Mouse (Mus musculus): Measurements from ENCODE around the gene Otogl.

The Otogl gene

GRCm38 (mm10) chr10:107905274-107906034 is 6.5 kb downstream of the Otogl start:
- no peak for DNase-seq

GRCm38 (mm10) chr10:107901958-107902357 is 10.0 kb downstream of the Otogl start:
- no peak for DNase-seq

- DNase-seq = no peak
Observed at GRCm38 (mm10) chr10:107901204-107901879, 10.6 kb downstream of the Otogl start.

GRCm38 (mm10) chr10:107899946-107900345 is 12.0 kb downstream of the Otogl start:
- DNase-seq = no peak

- DNase-seq = no peak
Observed at GRCm38 (mm10) chr10:107896158-107896557, 15.8 kb downstream of the Otogl start.

GRCm38 (mm10) chr10:107894663-107895581 is 17.0 kb downstream of the Otogl start:
- no peak for DNase-seq

- no peak for DNase-seq
Observed at GRCm38 (mm10) chr10:107890400-107890799, 21.5 kb downstream of the Otogl start.

GRCm38 (mm10) chr10:107872542-107872941 is 39.4 kb downstream of the Otogl start:
- DNase-seq = no peak

- no peak for DNase-seq
Observed at GRCm38 (mm10) chr10:107872109-107872508, 39.8 kb downstream of the Otogl start.

- no peak for DNase-seq
Observed at GRCm38 (mm10) chr10:107870540-107870939, 41.4 kb downstream of the Otogl start.

GRCm38 (mm10) chr10:107868904-107869303 is 43.0 kb downstream of the Otogl start:
- DNase-seq = no peak

- DNase-seq = no peak
Observed at GRCm38 (mm10) chr10:107867414-107867813, 44.5 kb downstream of the Otogl start.

GRCm38 (mm10) chr10:107860235-107860917 is 51.6 kb downstream of the Otogl start:
- no peak for DNase-seq

GRCm38 (mm10) chr10:107859220-107859619 is 52.7 kb downstream of the Otogl start:
- no peak for DNase-seq

- DNase-seq = no peak
Observed at GRCm38 (mm10) chr10:107858684-107859083, 53.2 kb downstream of the Otogl start.

- DNase-seq = no peak
Observed at GRCm38 (mm10) chr10:107844906-107845305, 67.0 kb downstream of the Otogl start.

- DNase-seq = no peak
Observed at GRCm38 (mm10) chr10:107834452-107835239, 77.3 kb downstream of the Otogl start.

- DNase-seq = no peak
Observed at GRCm38 (mm10) chr10:107829151-107829550, 82.8 kb downstream of the Otogl start.

GRCm38 (mm10) chr10:107813814-107814483 is 98.0 kb downstream of the Otogl start:
- no peak for DNase-seq

- no peak for DNase-seq
Observed at GRCm38 (mm10) chr10:107810649-107811398, 101.1 kb downstream of the Otogl start.
